Mouse (Mus musculus): ENCODE data around the gene Slc29a1.

Gene Slc29a1

DNA sequence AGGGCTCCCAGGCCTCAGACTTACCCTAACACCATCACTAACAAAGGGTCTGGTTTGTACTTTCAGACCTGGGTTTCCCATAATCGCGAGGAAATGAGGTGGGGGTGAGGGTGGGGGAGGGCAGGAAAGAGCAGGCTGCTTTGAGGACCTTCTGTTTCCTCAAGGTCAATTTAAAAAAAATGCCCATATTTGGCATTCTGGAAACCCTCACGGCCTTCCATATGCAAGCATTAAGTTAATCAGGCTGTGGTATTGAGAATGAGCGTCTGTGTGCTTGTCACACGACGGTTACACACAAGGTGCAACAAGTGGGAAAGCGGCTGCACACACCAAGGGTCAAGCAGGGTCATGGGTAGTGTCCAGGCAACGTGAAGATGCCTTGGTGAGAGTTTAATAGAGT is 12.6 kb upstream of the Slc29a1 start:
- no peak for DNase-seq (ENCODE audit: low read depth, low spot score)

DNA sequence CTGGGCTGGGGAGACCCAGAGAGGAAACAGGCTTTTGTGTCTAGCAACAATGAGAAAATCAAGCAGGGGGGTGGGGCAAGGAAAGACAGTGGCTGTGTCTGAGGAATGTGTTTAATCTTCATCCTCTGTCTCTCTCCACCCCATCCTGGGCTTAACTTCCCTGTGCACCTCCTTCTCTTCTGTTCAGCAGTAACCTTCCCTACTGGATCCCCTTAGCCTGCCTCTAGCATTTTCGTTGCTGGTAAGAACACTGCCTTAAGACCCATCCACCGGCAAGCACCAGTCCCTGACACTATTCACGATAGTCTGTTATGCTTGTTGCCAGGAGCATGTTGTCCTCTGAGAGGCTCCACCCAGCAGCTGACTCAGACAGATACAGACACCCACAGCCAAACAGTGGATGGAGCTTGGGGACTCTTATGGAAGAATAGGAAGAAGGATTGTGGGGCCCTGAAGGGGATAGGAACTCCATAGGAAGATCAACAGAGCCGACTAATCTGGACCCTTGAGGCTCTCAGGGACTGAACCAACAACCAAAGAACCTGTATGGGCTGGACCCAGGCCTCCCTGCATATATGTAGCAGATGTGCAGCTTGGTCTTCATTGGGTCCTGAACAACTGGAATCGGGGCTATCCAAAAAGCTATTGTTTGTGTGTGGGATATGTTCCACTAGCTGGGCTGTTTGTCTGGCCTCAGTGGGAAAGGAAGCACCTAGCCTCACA is 10.9 kb upstream of the Slc29a1 start:
- DNase-seq (ENCODE audit: low read depth, low spot score), result no peak

DNA sequence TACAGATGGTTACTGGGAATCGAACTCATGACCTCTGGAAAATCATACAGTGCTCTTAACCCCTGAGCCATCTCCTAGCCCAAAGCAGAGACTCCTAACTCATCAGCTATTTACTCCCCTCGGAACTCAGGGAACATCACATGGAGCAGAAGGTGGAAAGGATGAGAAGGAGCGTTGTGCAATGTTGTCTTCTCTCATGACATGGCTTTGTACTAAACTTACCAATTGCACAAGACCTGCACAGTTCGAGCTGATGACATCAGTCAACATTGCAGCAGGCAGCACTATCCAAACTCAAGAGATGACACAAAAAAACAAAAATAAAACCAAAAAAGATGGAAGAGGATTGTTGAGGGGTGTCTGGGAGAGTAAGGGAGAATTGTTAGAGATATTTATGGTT is 9.0 kb upstream of the Slc29a1 start:
- no peak for DNase-seq (ENCODE audit: low read depth, low spot score)

DNA sequence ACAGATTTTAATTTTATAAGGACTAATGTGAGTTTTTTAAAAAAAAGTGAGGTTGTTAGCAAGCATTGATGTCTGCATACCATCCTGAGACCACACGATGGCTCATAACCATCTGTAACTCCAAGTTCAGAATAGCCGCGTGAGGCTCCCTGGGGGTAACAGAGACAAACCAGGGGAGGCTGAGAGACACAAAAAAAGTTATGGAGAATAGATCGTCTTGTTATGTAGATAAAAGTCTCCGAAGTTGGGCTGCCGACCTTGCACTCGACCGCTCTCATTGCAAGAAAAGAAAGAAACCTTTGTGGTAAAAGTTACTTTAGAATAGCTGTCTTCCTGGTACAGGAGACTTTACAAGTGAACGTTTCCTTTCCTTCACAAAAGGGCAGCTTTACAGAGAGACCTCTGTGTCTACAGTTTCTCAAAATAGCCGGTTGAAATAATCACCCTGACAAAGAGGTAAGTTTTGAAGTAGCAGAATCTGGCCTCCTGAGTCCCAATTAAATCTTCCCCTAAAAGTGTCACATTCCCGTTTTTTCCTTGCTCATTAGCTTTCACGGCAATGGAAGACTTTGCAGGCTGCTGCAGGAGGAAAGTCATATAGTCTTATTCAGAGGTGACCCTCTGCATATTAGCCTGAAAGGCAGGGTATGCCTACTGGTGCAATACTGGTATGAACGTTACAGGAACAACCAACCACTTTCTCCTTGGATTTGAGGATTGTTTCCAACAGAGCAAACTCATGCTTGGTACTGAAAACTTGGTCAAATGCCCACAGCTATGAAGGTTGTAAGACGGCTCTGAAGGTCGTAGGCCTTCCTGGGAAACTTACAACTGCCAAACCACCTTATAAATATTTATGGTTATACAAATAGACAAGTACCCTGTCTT is 7.8 kb upstream of the Slc29a1 start:
- DNase-seq (ENCODE audit: low read depth, low spot score), result no peak

DNA sequence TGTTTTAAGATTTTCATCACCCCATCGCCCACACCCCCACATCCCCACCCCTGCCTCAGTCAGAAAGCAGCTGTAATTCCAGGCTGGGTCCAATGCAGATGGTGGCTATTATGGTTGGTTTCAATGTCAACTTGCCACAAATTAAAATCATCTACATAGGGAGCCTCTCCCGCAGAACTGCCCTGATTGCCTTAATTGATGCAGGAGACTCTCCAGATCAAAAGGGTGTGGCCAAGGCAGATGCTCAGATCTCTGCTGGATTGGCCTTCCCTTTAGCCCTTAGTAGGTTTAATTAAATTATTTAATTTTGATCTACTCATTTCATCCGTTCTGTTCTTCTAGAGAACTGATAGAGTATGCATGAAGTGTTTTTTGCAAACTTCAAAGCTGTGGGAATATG is 3.6 kb upstream of the Slc29a1 start:
- no peak for DNase-seq (ENCODE audit: low read depth, low spot score)

DNA sequence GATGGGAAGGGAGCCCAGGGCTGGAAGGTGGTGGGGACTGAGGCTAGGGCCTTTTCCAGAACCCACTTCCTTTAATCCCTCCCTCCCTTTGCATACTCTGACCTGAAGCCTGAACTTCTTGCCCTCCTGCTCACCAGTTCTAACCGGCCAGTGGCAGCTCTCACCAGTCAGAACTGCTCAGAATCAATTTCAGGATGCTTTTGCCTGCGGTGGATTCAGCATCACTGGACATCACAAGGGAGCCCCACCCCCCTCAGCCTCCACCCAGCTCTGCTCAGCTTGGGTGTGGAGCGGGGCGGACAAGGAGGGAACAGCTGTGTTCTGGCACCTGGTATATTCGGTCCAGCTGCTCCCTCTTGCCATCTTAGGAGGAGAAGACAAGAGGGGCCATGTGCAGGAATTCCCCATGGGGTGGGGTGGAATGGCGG is 2.5 kb upstream of the Slc29a1 start, which contains the start of gene Mymx:
Gene Mymx (minus strand): TSS at position 226 of the 428 bp plus-strand sequence.
- DNase-seq (ENCODE audit: low read depth, low spot score), result no peak

DNA sequence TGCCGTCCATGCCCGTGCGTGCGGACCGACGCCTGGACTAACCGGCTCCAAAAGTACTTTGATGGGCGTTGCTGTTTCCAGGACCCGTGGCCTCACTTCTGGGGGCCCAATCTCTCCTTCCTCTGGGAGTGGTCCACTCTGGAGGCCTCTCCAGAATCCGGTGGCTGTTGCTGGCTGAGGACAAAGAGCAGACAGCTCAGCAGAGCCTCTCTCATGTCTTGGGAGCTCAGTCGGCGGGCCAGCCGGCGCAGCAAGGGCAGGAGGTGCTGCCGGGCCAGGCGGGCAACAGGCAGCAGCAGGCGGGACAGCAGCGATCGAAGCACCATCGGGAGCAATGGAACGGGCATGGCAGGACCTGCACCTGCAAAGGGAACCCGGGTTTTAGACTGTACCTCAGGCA is 1.9 kb upstream of the Slc29a1 start:
- no peak for DNase-seq (ENCODE audit: low read depth, low spot score)

GRCm38 (mm10) chr17:45600267-45600666 is 861 bp upstream of the Slc29a1 start:
- no peak for DNase-seq (ENCODE audit: low read depth, low spot score)

GRCm38 (mm10) chr17:45598891-45599290 is 515 bp downstream of the Slc29a1 start:
- DNase-seq (ENCODE audit: low read depth, low spot score), result no peak

DNA sequence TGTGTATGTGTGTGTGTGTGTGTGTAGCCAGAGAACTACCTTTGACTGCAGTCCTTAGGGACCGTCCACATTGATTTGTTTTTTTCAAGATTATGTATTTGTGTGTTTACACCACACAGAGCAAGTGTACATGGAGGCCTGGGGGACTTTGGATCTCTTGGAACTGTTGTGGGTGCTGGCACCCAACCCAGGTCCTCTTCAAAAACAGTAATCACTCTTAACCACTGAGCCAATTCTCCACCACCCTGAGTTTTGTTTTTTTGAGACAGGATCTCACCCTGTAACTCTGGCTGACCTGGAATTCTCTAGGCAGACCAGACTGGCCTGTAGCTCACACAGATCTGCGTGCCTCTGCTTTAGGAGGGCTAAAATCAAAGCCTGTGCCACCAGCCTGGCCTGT is 1.0 kb downstream of the Slc29a1 start:
- DNase-seq (ENCODE audit: low read depth, low spot score), result no peak

DNA sequence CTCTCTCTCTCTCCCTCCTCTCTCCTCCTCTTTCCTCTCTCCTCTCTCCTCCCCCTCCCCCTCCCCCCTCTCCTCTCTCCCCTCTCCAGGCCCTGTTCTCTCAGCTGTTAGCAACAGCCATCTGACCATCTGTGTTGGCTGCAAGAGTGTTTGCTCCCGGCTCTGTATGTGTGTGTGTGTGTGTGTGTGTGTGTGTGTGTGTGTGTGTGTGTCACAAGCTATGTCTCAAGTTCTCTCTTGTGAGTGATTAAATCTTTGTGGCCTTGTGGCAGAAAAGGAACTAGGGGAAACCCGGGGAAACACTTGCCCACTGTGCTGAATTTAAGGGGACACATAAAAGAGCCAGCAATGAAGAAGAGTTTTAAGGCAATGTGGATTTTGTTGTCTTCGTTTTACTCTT is 1.6 kb downstream of the Slc29a1 start:
- no peak for DNase-seq (ENCODE audit: low read depth, low spot score)

- no peak for DNase-seq (ENCODE audit: low read depth, low spot score)
Observed at GRCm38 (mm10) chr17:45596631-45597396, 2.6 kb downstream of the Slc29a1 start.

GRCm38 (mm10) chr17:45595736-45596390 is 3.5 kb downstream of the Slc29a1 start:
- no peak for DNase-seq (ENCODE audit: low read depth, low spot score)

DNA sequence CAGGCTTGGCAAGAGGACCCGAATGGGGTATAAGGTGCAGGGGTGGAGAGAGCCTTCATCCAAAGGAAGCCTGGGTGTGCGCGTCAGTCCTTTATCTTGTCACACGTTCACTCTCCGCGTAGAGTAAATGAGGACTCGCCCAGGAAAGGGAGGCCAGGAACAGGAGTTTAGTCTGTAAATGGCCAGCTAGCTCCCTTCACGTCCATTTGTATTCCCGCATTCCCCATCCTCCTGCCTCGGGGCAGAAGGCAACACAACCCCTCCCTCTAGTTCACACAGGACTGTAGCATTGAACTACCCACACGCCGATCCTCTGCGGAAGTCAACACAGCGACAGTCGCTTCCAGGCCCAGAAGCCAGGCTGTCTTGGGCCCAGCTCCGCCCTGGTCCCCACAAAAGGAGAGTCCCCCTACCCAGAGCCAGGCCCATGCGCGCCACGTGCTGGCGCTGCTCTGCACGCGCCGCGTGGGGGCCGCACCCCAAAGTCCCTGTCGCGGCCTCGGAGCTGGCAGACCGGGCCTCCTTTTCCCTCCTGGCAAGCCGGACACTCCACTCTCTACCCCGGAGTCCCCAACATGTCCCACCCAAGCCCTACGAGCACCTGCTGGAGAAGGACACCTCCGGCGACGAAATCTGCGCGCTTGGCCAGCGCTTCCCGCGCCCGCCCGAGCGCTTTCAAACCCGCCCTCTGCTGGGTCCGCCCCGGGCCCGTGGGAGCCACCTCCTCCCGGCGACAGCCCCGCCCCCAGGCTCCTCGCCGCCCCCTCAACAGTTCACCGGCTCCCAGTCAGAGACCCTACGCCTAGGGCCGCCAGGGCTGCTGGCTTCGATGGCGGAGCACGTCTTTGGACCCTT is 4.3 kb downstream of the Slc29a1 start:
- no peak for DNase-seq (ENCODE audit: low read depth, low spot score)

DNA sequence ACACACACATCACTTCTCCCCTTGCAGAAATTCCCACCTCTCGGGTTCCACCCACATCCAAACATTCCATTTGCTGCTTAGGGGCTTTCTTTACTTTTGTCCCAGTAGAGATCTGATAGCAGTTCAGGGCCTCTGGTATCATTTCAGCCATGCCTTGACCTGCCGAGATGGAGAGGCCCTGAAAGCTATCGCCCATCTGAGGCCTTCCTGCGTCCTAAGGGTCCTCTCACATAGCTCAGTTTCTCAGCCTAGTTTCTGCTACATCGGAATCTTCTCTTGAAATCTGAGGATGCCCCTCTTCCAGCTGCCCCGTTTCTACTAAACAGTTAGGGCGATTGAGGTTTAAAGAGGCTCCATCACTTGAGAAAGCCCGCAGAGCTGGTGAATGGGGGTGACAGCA is 5.2 kb downstream of the Slc29a1 start:
- no peak for DNase-seq (ENCODE audit: low read depth, low spot score)

DNA sequence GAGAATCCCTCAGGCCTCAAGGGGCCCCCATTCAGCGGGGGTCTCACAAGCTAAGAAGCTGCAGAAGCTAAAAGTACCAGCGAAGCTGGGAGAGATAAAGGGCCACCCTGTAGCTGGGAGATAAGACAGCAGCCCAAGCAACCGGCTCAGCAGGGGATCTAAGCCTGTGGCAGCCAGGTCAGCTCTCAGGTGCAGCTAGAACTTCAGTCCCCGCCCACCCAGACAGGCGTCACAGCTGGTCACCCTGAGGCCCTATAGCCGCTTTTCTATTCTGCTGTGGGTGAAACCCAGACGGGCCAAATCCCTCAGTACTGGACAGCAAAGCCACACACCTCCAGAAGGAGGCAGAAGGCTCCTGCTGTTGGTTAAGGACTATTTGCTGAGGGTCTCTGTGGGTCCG is 5.9 kb downstream of the Slc29a1 start:
- no peak for DNase-seq (ENCODE audit: low read depth, low spot score)

DNA sequence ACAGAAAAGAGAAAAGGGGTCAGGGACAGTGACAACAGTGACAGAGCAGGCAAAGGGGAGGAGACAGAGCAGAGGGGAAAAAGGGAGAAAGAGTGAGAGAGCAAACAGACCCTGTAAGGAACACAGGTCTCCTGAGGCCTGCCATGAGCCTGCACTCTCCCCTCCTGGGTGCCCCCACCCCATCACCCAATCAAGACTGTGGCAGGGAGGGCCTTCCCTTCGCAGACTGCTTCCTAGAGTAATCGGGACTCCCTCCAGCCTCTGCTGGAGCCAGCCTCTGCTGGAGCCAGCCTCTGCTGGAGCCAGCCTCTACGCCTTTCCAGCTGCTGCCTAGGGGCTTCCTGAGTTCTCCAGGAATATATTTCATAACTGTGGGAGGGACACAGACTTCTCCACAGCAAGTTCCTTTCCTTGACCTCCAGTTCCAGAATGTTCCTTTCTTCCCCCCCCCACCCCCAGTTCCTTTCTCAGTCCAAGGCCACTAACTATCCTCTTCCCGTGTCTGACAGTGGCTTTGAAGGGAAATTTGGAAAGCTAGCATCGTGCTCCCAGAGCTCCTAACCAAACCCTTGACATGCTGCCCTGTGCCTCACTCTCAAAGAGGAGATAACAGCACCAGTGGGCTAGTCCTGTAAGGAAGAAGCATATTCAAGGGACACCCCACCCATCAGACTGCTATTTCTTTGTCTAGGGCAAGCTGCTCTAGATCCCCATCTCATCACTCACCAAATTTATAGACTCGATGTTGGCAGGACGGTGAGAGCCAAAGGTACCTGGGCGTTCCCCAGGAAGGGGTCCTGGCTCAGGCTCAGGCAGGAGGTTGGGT is 6.6 kb downstream of the Slc29a1 start:
- no peak for DNase-seq (ENCODE audit: low read depth, low spot score)

DNA sequence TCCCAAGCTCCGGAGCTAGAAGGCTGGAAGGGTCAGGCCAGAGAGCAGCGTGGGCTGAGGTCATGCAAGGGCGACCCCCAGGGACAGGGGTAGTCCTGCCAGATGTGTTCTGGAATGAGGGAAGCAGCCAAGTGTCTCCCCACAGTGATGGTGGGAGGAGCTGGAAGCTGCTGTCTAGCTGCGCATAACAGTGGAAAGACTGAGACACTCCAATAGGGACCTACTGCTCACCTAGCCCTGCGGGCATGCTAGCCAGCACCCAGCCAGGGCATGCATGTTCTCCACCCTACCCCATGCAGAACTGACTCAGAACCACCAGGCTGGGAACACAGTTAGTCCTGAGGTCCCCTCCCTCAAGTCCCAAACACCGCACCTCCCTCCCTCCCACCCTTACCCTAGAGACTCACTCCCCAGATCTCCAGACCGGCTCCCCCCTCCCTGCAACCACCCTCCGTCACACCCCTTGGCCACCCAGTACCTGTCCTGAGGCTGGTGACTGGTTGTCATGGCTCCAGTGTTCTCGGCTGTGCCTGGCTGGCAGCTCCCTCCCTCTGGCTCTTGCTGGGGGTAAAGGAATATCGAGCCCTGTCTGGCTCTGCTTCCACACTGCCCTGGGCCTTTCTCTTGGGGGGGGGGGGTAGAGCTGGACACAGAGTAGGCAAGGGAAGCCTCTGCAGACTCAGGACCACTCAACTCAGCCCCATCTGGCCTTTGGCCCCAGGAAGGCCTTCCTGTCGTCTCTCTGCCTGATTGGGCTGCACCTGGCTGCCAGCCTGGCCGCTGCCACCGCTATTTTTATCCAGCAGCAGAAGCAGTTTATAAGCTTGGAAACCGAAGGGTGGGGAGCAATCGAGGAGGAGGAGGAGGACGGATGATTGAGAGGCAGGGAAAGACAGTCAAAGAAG is 7.5 kb downstream of the Slc29a1 start:
- no peak for DNase-seq (ENCODE audit: low read depth, low spot score)

- no peak for DNase-seq (ENCODE audit: low read depth, low spot score)
Observed at GRCm38 (mm10) chr17:45590410-45590809, 9.0 kb downstream of the Slc29a1 start.
